Mouse (Mus musculus) bone marrow, adult 2 months (tissue): ENCODE data around the gene Grifin.

Experiments used
- CTCF ChIP-seq: fragments of 200-500 bp; IDR thresholded peaks from 2 replicates; pipeline ENCODE4 v1.5.1; 2011; ENCODE audit warnings: low read length, control low read depth; ENCODE audit not compliant: control insufficient read depth, insufficient read depth
- POLR2A ChIP-seq: fragments of 200-500 bp; IDR thresholded peaks from 2 replicates; pipeline ENCODE4 v1.6.1; 2011; ENCODE audit warnings: low read depth, mild to moderate bottlenecking, control low read depth, low read length, borderline replicate concordance; ENCODE audit not compliant: control insufficient read depth

- TF ChIP-seq CTCF (no peak), POLR2A (no peak)
Measured at GRCm38 (mm10) chr5:140538111-140538683, 26.7 kb downstream of the Grifin start.
